Mouse (Mus musculus): Measurements from ENCODE around the gene Hist1h2bf. TPM values are rescaled to one million over a fixed set of nuclear protein-coding genes. Genes with fewer than 3 reads are reported as not detected.
A peak's percentile ranks its signal among the peaks of the same experiment; 100 is the strongest.
"Not testable (repeated sequence)": the region's sequence is repeated elsewhere in the genome, so short reads cannot be mapped to it uniquely, and the experiment has no call there.

Gene Hist1h2bf
- polyA plus RNA-seq, 1 experiment from 2014 or later = 7.1 TPM

- Histone ChIP-seq H3K4me1 (replicated peaks; ENCODE audit: control insufficient read depth, insufficient read depth, low read length) (no peaks in the 10 kb centered on the region), H3K4me2 (ENCODE audit: low read length) (no peak overlapping the region), H3K27ac (ENCODE audit: low read depth) (peak overlapping the region; percentile 57; the same call in 1 of the 2 replicates), H3K9ac (ENCODE audit: low read length) (no peak overlapping the region), H3K36me3 (ENCODE audit: control insufficient read depth, insufficient read depth, low read length) (no peaks in the 10 kb centered on the region), H3K27me3 (replicated peaks; ENCODE audit: control insufficient read depth, insufficient read depth, low read length) (no peaks in the 10 kb centered on the region), H3K9me3 (ENCODE audit: control insufficient read depth, low read length) (no peaks in the 10 kb centered on the region), H3K4me3 (ENCODE audit: low read depth, low read length) (no peak overlapping the region)
- ATAC-seq (replicated peaks; ENCODE audit: low FRiP score, low TSS enrichment, low read depth) = no peak
- 63% methylated on average over 5 of the region's 5 CpGs for WGBS
- DNase-seq (ENCODE audit: low spot score) = peak; percentile 50
Observed at GRCm38 (mm10) chr13:23593051-23593770, 19.2 kb upstream of the Hist1h2bf start.

- H3K4me1 ChIP-seq (replicated peaks; ENCODE audit: control insufficient read depth, insufficient read depth, low read length) = no peaks in the 10 kb centered on the region
- DNase-seq (ENCODE audit: low spot score) (no peak), ATAC-seq (replicated peaks; ENCODE audit: low FRiP score, low TSS enrichment, low read depth) (no peak)
- no peaks in the 10 kb centered on the region for H3K9me3 ChIP-seq (ENCODE audit: control insufficient read depth, low read length)
- no peak overlapping the region for H3K9ac ChIP-seq (ENCODE audit: low read length)
- no peak overlapping the region for H3K4me3 ChIP-seq (ENCODE audit: low read depth, low read length)
- 0 out of 2 replicates have a peak overlapping the region, but pooled peaks have one; percentile 57 for H3K27ac ChIP-seq (ENCODE audit: low read depth)
- 88% methylated on average over 7 of the region's 7 CpGs for WGBS
- no peak overlapping the region for H3K4me2 ChIP-seq (ENCODE audit: low read length)
- H3K36me3 ChIP-seq (ENCODE audit: control insufficient read depth, insufficient read depth, low read length) = no peaks in the 10 kb centered on the region
- H3K27me3 ChIP-seq (replicated peaks; ENCODE audit: control insufficient read depth, insufficient read depth, low read length) = no peaks in the 10 kb centered on the region
Observed at GRCm38 (mm10) chr13:23592614-23593013, 18.6 kb upstream of the Hist1h2bf start.

- peak; percentile 36 for DNase-seq (ENCODE audit: low spot score)
- H3K4me3 ChIP-seq (ENCODE audit: low read depth, low read length); ATAC-seq (replicated peaks; ENCODE audit: low FRiP score, low TSS enrichment, low read depth); H3K27me3 ChIP-seq (replicated peaks; ENCODE audit: control insufficient read depth, insufficient read depth, low read length); H3K9me3 ChIP-seq (ENCODE audit: control insufficient read depth, low read length); H3K4me1 ChIP-seq (replicated peaks; ENCODE audit: control insufficient read depth, insufficient read depth, low read length); H3K4me2 ChIP-seq (ENCODE audit: low read length); H3K36me3 ChIP-seq (ENCODE audit: control insufficient read depth, insufficient read depth, low read length); H3K9ac ChIP-seq (ENCODE audit: low read length); H3K27ac ChIP-seq (ENCODE audit: low read depth): not testable (repeated sequence)
- 88% methylated on average over 7 of the region's 7 CpGs for WGBS
Observed at GRCm38 (mm10) chr13:23591886-23592285, 17.9 kb upstream of the Hist1h2bf start.

GRCm38 (mm10) chr13:23591206-23591605, 17.2 kb upstream of the Hist1h2bf start:
- H3K36me3 ChIP-seq (ENCODE audit: control insufficient read depth, insufficient read depth, low read length) = no peaks in the 10 kb centered on the region
- no peaks in the 10 kb centered on the region for H3K9me3 ChIP-seq (ENCODE audit: control insufficient read depth, low read length)
- no peak for ATAC-seq (replicated peaks; ENCODE audit: low FRiP score, low TSS enrichment, low read depth)
- H3K27me3 ChIP-seq (replicated peaks; ENCODE audit: control insufficient read depth, insufficient read depth, low read length) = no peaks in the 10 kb centered on the region
- H3K4me3 ChIP-seq (ENCODE audit: low read depth, low read length) = no peak overlapping the region
- H3K4me1 ChIP-seq (replicated peaks; ENCODE audit: control insufficient read depth, insufficient read depth, low read length) = peaks cover 4% of the 10 kb centered on the region; the same call in 1 of the 2 replicates
- H3K9ac ChIP-seq (ENCODE audit: low read length) = no peak overlapping the region
- no peak overlapping the region for H3K27ac ChIP-seq (ENCODE audit: low read depth)
- peak; percentile 35 for DNase-seq (ENCODE audit: low spot score)
- WGBS = 91% methylated on average over 7 of the region's 7 CpGs
- H3K4me2 ChIP-seq (ENCODE audit: low read length) = no peak overlapping the region

- no peak for DNase-seq (ENCODE audit: low spot score)
- no peaks in the 10 kb centered on the region for H3K36me3 ChIP-seq (ENCODE audit: control insufficient read depth, insufficient read depth, low read length)
- no peaks in the 10 kb centered on the region for H3K27me3 ChIP-seq (replicated peaks; ENCODE audit: control insufficient read depth, insufficient read depth, low read length)
- no peaks in the 10 kb centered on the region for H3K9me3 ChIP-seq (ENCODE audit: control insufficient read depth, low read length)
- 5% methylated on average over 1 of the region's 1 CpGs for WGBS
- H3K4me2 ChIP-seq (ENCODE audit: low read length) = peak overlapping the region; percentile 94
- no peak for ATAC-seq (replicated peaks; ENCODE audit: low FRiP score, low TSS enrichment, low read depth)
- peak overlapping the region; percentile 88 for H3K9ac ChIP-seq (ENCODE audit: low read length)
- H3K4me3 ChIP-seq (ENCODE audit: low read depth, low read length) = peak overlapping the region; percentile 55; the same call in 1 of the 2 replicates
- H3K4me1 ChIP-seq (replicated peaks; ENCODE audit: control insufficient read depth, insufficient read depth, low read length) = peaks cover 24% of the 10 kb centered on the region
- peak overlapping the region; percentile 99 for H3K27ac ChIP-seq (ENCODE audit: low read depth)
Observed at GRCm38 (mm10) chr13:23586940-23587225, 12.9 kb upstream of the Hist1h2bf start.

- peak overlapping the region; percentile 94 for H3K4me2 ChIP-seq (ENCODE audit: low read length)
- no peak for ATAC-seq (replicated peaks; ENCODE audit: low FRiP score, low TSS enrichment, low read depth)
- no peaks in the 10 kb centered on the region for H3K27me3 ChIP-seq (replicated peaks; ENCODE audit: control insufficient read depth, insufficient read depth, low read length)
- peak overlapping the region; percentile 99 for H3K27ac ChIP-seq (ENCODE audit: low read depth)
- no peaks in the 10 kb centered on the region for H3K9me3 ChIP-seq (ENCODE audit: control insufficient read depth, low read length)
- H3K4me3 ChIP-seq (ENCODE audit: low read depth, low read length) = peak overlapping the region; percentile 55
- WGBS = under 1% methylated on average over 22 of the region's 22 CpGs
- H3K36me3 ChIP-seq (ENCODE audit: control insufficient read depth, insufficient read depth, low read length) = no peaks in the 10 kb centered on the region
- H3K9ac ChIP-seq (ENCODE audit: low read length) = peak overlapping the region; percentile 88
- peaks cover 24% of the 10 kb centered on the region for H3K4me1 ChIP-seq (replicated peaks; ENCODE audit: control insufficient read depth, insufficient read depth, low read length)
- DNase-seq (ENCODE audit: low spot score) = peak; percentile 71
Observed at GRCm38 (mm10) chr13:23586099-23586939, 12.3 kb upstream of the Hist1h2bf start.

- H3K9ac ChIP-seq (ENCODE audit: low read length) = peak overlapping the region; percentile 88
- ATAC-seq (replicated peaks; ENCODE audit: low FRiP score, low TSS enrichment, low read depth) = peak; percentile 79
- H3K9me3 ChIP-seq (ENCODE audit: control insufficient read depth, low read length); H3K36me3 ChIP-seq (ENCODE audit: control insufficient read depth, insufficient read depth, low read length); H3K27me3 ChIP-seq (replicated peaks; ENCODE audit: control insufficient read depth, insufficient read depth, low read length): not testable (repeated sequence)
- peak; percentile 83 for DNase-seq (ENCODE audit: low spot score)
- H3K4me2 ChIP-seq (ENCODE audit: low read length) = peak overlapping the region; percentile 94
- 0% methylated on average over 20 of the region's 36 CpGs for WGBS
- H3K27ac ChIP-seq (ENCODE audit: low read depth) = peak overlapping the region; percentile 99
- peak overlapping the region; percentile 55 for H3K4me3 ChIP-seq (ENCODE audit: low read depth, low read length)
- H3K4me1 ChIP-seq (replicated peaks; ENCODE audit: control insufficient read depth, insufficient read depth, low read length) = peaks cover 24% of the 10 kb centered on the region
Observed at GRCm38 (mm10) chr13:23585442-23586098, 11.6 kb upstream of the Hist1h2bf start.

GRCm38 (mm10) chr13:23585029-23585441, 11.0 kb upstream of the Hist1h2bf start:
- Histone ChIP-seq H3K27ac (ENCODE audit: low read depth) (peak overlapping the region; percentile 99), H3K4me3 (ENCODE audit: low read depth, low read length) (peak overlapping the region; percentile 55), H3K9ac (ENCODE audit: low read length) (peak overlapping the region; percentile 88), H3K36me3 (ENCODE audit: control insufficient read depth, insufficient read depth, low read length) (no peaks in the 10 kb centered on the region), H3K4me1 (replicated peaks; ENCODE audit: control insufficient read depth, insufficient read depth, low read length) (peaks cover 24% of the 10 kb centered on the region), H3K9me3 (ENCODE audit: control insufficient read depth, low read length) (no peaks in the 10 kb centered on the region), H3K4me2 (ENCODE audit: low read length) (peak overlapping the region; percentile 94), H3K27me3 (replicated peaks; ENCODE audit: control insufficient read depth, insufficient read depth, low read length) (no peaks in the 10 kb centered on the region)
- ATAC-seq (replicated peaks; ENCODE audit: low FRiP score, low TSS enrichment, low read depth) = no peak; the same call in 1 of the 2 replicates
- peak; percentile 91 for DNase-seq (ENCODE audit: low spot score)
- WGBS = under 1% methylated on average over 21 of the region's 21 CpGs
